Mouse (Mus musculus) E14TG2a.4 (cell line): ENCODE measurements at regions not wholly inside any gene's neighbourhood (a gene's known extent, or its start where the extent isn't known, plus 50 kb on each side); places are given as distances from the start of the nearest gene placed in this dataset.

Source experiments
- H3K27me3 ChIP-seq: 2 replicates; pipeline ENCODE4 v1.6.1; 2014; ENCODE audit warnings: low read length, control low read depth; ENCODE audit not compliant: insufficient read depth
- H3K36me3 ChIP-seq: 2 replicates; pipeline ENCODE4 v1.6.1; 2014; ENCODE audit warnings: low read length, control low read depth; ENCODE audit not compliant: insufficient read depth
- H3K4me1 ChIP-seq: replicated peaks from 2 replicates; pipeline ENCODE4 v1.6.1; 2014; ENCODE audit warnings: low read depth, low read length, control low read depth
- H3K4me3 ChIP-seq: replicated peaks from 2 replicates; pipeline ENCODE4 v1.5.1; 2014; ENCODE audit warnings: mild to moderate bottlenecking, low read length
- H3K9me3 ChIP-seq: 2 replicates; pipeline ENCODE4 v1.6.1; 2014; ENCODE audit warnings: low read length, control low read depth
- CTCF ChIP-seq: conservative IDR thresholded peaks from 2 replicates; pipeline ENCODE4 v1.5.1; 2014; ENCODE audit warnings: low read length
- NANOG ChIP-seq: IDR thresholded peaks from 2 replicates; pipeline ENCODE4 v1.6.1; 2014; ENCODE audit warnings: borderline replicate concordance, low read length, mixed read lengths
- POU5F1 ChIP-seq: IDR thresholded peaks from 2 replicates; pipeline ENCODE4 v1.6.1; 2014; ENCODE audit warnings: low read length, borderline replicate concordance

DNA sequence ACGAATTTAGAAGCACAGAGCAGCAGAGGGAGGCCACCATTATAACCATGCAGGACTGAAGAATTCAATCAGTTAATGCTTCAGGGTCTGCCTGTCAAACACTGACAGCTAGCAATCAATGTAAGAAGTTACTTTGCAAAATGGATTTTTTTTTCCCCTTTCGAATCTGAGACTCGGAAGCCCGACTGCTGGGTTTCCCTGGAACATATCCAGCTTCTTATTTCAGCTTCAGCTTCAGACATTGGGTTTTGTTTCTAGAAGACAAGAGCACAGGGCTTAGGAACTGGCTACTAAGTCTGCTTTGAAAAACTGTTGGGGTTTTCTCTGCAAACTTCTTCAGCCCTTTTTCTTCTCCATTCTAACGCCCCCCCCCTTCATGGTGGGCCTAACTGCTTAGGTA, 288.4 kb downstream of the Sox4 start:
- Histone ChIP-seq H3K36me3 (no peaks in the 10 kb centered on the region), H3K27me3 (no peaks in the 10 kb centered on the region), H3K9me3 (no peaks in the 10 kb centered on the region), H3K4me3 (no peak overlapping the region), H3K4me1 (peaks cover 31% of the 10 kb centered on the region)
- TF ChIP-seq POU5F1 (no peak), CTCF (no peak), NANOG (no peak)

DNA sequence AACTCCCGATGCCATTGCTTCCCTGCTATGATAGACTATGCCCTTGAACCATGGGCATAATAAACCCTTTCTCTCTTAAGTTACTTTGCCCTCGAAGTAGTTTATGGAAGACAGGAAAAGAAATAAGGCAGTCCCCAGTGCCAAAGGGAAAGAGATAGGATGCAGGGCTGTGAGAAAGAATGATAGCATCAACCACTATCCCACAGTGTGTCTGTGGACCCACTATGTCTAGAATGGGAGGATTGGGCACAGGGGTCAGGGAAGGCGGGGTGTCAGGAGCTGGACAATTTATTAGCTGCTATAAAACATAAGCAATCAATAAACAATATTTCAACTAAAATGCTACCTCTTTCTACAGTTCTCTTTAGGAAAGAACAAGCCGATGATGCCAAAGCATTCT, 288.8 kb downstream of the Sox4 start:
- H3K4me3 ChIP-seq = no peak overlapping the region
- H3K27me3 ChIP-seq = no peaks in the 10 kb centered on the region
- H3K9me3 ChIP-seq = no peaks in the 10 kb centered on the region
- H3K36me3 ChIP-seq = no peaks in the 10 kb centered on the region
- TF ChIP-seq POU5F1 (no peak), CTCF (no peak), NANOG (no peak)
- H3K4me1 ChIP-seq = peaks cover 32% of the 10 kb centered on the region

DNA sequence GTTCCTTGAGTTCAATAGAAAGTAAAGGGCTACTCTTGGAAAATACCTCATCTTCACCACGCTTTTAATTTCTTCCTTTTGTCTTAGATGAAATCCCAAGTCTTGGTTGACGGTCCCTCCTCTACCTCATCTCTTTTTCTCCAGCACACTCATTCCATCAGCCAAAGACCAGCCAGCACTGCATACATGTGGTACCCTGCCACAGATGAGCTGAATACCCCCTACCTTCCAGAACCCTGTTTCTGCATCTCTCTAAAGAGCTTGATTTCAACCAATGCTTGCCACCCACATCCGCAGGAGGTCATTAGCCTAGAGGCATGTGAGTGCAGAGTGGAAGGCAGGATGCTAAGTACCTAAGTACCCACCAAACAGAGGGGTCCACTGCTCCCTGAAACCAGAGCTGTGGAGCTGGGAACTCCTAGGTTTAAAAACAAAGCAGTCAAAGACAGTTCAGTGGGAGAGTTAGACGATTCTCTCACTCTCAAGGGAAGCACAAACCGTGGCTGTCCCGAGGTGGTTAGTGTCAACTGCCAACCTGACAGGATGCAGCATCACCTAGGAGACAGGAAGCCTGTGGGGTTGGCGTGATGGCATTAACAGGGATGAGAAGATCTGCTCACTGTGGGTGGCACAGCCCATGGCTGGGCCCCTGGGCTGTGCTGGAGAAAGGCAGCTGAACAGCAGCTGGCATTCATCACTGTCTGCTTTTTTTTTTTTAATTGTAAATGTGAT, 289.4 kb downstream of the Sox4 start:
- Histone ChIP-seq H3K36me3 (no peaks in the 10 kb centered on the region), H3K4me3 (no peak overlapping the region), H3K27me3 (no peaks in the 10 kb centered on the region), H3K9me3 (no peaks in the 10 kb centered on the region), H3K4me1 (peaks cover 32% of the 10 kb centered on the region)
- TF ChIP-seq CTCF = no peak
- TF ChIP-seq NANOG = no peak
- no peak for TF ChIP-seq POU5F1

DNA sequence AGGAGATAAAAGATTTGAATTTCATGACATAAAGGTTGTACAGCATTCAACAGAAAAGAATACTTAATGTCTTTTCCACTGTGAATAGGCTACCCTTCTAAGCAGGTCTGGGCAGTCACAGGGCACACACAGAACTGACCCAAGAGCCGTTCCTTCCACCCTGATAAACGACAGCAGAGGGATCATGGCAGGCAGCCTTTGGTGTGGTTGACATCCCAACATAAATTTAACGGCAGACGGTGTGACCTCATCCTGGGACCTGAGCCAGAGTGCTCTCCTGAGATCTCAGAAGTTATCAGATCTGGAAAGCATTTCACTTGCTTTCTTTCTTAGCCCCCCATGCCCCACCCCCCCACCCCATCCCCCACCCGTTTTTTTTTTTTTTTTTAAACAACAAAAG, 290.1 kb downstream of the Sox4 start:
- Histone ChIP-seq H3K4me1 (peaks cover 32% of the 10 kb centered on the region), H3K27me3 (no peaks in the 10 kb centered on the region), H3K9me3 (no peaks in the 10 kb centered on the region), H3K4me3 (no peak overlapping the region), H3K36me3 (no peaks in the 10 kb centered on the region)
- TF ChIP-seq POU5F1 (no peak), NANOG (no peak), CTCF (no peak)

DNA sequence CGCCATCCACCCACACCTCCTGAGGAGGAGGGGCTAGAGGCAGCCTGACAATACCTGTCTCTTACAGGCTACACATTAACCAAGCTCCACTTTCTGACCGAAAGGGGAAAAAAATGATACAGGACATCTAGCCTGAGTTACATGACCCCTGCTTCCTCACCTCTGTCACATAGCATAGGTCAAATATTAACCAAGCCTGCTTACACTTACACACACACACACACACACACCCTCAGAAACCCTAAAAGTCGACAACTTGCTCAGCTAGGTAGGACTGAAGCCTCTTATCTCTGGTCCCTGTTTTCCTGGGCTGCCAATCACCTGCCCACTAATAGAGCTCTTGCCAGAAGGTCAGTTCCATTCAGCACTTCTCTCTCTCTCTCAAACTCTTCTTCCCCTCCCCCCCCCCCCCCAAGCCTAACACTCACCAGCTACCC, 291.2 kb downstream of the Sox4 start:
- no peaks in the 10 kb centered on the region for H3K9me3 ChIP-seq
- TF ChIP-seq POU5F1 (no peak), NANOG (no peak), CTCF (no peak)
- H3K4me1 ChIP-seq = peaks cover 32% of the 10 kb centered on the region
- H3K36me3 ChIP-seq = no peaks in the 10 kb centered on the region
- H3K27me3 ChIP-seq = no peaks in the 10 kb centered on the region
- H3K4me3 ChIP-seq = no peak overlapping the region

DNA sequence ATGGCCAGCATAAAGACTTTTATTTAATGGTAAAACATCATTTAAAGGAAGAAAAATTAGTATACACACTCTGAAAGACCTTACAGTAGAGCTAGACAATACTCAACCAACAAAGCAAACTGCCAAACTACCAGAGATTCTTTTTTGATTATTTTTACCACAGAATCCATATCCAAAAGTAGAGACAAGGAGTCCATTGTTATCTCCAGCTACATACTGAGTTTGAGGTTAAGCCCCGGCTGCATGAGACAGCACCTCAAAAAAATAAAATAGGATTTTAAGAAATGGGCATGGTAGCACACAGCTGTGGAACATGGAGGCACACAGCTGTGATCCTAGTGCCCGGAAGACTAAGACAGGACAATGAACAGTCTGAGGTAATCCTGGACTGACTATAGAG, 293.4 kb downstream of the Sox4 start:
- Histone ChIP-seq H3K4me3 (no peak overlapping the region), H3K36me3 (no peaks in the 10 kb centered on the region), H3K27me3 (no peaks in the 10 kb centered on the region), H3K4me1 (peaks cover 32% of the 10 kb centered on the region), H3K9me3 (no peaks in the 10 kb centered on the region)
- no peak for TF ChIP-seq NANOG

DNA sequence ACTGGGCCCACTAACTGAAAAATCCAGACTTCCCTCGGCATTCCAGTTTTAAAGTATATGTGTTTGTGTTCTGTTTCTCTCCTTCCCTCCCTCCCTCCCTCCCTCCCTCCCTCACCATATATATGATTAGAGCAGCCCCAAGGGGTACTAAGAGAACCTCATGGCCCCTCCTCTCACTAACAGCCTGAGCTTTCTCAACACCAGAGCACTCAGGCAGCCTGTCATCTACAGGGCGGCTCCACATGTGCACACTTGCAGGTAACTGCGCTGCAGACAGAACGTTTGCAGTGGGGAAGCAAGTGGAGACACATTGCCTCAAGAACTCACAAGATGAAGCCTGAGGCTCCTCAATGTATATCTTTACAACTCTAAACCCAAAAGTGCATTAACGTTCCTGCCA, 294.9 kb downstream of the Sox4 start:
- no peak overlapping the region for H3K4me3 ChIP-seq
- H3K4me1 ChIP-seq = peaks cover 24% of the 10 kb centered on the region
- TF ChIP-seq CTCF (no peak), NANOG (no peak), POU5F1 (no peak)
- no peaks in the 10 kb centered on the region for H3K36me3 ChIP-seq
- H3K9me3 ChIP-seq = no peaks in the 10 kb centered on the region
- H3K27me3 ChIP-seq = no peaks in the 10 kb centered on the region

DNA sequence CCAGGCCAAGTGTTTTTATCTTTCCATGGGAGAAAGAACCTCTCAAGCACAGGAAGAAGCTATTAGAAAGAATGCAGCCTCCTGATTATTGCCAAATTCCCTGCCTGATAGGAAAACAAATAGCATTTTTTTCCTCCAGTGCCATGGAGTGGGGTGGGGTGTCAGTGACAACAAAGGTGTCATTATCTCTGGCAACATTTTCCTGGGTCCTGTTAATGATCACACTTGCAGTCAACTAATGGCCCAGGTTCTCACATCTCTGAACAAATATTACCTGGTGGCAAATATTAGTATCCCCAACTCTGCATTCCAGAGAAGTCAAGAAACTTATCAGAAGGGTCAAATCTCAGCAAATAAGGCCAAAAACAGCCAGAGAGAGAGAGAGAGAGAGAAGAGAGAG, 298.6 kb downstream of the Sox4 start:
- H3K27me3 ChIP-seq = no peaks in the 10 kb centered on the region
- H3K9me3 ChIP-seq = no peaks in the 10 kb centered on the region
- H3K4me3 ChIP-seq = no peak overlapping the region
- no peaks in the 10 kb centered on the region for H3K36me3 ChIP-seq
- no peaks in the 10 kb centered on the region for H3K4me1 ChIP-seq
- TF ChIP-seq NANOG (no peak), POU5F1 (no peak), CTCF (no peak)

DNA sequence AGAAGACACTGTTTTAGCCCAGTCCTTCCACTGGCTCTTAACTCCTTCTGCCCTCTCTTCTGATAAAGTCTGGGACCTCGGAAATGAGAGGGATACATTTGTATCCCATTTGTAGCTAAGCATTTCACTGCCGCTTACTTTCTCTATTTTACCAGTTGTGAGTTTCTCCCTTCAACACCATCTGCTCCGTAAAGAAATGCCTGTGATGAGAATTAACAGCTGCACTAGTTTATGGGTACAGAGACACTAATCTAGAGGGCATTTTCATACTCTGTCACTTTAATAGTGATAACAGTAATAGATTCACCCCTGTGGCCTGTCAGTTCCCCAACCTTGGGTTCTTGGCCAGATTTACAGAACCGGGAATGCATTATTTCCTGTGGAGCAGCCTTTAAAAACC, 300.2 kb downstream of the Sox4 start:
- Histone ChIP-seq H3K4me1 (no peaks in the 10 kb centered on the region), H3K36me3 (no peaks in the 10 kb centered on the region), H3K27me3 (no peaks in the 10 kb centered on the region), H3K4me3 (no peak overlapping the region), H3K9me3 (no peaks in the 10 kb centered on the region)
- TF ChIP-seq NANOG (no peak), CTCF (no peak), POU5F1 (no peak)
